Mouse (Mus musculus) 3134 (cell line): ENCODE measurements around the gene Dock9.

ENCODE experiments used
- DNase-seq: peaks from one replicate; pipeline ENCODE4 v3.0.0-alpha.2; 2011; ENCODE audit warnings: low spot score; ENCODE audit not compliant: insufficient read length; ENCODE audit errors: extremely low read depth

The Dock9 gene

DNA sequence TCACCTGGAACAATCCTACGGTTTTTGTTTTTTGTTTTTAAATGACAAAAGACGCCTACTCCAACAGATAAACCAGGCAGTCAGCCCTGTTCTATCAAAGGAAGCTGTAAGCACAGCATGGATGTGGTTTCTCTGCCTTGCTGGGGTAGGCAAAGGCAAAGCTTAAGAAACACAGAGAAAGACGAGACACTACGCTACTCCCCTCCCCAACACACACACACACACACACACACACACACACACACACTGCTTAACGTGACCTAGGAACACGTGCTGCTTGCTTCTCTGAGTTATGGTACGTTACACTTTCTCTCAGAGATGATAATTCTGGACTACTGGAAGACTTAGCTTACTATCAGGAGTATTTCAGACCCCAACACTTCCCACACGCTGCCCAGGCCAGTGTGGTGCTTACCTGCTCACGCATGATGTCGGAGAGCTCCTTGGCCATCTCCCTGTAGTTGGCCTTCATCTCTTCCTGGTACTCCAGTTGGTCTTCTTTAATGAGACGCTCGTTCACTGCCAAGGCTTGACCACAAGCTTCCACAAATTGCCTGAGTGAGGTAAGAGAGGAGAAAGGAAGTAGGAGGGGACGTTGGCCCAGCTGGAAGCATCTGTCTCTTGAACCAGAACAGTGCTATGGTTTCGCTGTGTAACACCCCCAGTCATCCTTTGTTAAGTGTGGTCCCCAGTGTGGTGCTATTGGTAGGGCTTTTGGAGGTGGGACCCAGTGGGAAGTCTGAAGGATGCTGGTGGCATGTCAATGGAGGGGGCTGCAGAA lies 251.9 kb downstream of the Dock9 start:
- no peak for DNase-seq

- DNase-seq: no peak
Observed at GRCm38 (mm10) chr14:121541262-121541661, 256.4 kb downstream of the Dock9 start.

- DNase-seq: no peak
Observed at GRCm38 (mm10) chr14:121534501-121534900, 263.1 kb downstream of the Dock9 start.

DNA sequence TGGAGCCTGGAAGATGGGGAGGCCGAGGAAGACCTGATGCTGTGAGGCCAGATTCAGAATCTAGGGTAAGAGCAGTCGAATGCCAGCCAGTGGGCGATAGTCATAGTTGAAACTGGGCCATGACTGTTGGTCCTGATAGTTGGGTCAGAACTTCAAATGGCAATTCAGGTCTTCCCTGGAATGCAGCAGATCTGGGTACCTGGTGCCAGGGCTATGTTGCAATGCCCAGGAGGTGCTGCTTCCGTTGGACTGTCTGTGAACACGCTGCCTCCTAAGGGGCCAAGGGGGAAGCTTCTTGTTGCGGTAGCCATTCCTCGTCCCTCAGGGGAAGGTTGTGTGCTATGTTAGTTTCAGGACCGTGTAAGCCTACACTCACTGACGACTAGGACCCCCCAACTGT lies 266.8 kb downstream of the Dock9 start:
- DNase-seq: no peak

- DNase-seq: no peak
Observed at GRCm38 (mm10) chr14:121527883-121528282, 269.8 kb downstream of the Dock9 start.

- DNase-seq: no peak
Observed at GRCm38 (mm10) chr14:121527201-121527600, 270.4 kb downstream of the Dock9 start.

DNA sequence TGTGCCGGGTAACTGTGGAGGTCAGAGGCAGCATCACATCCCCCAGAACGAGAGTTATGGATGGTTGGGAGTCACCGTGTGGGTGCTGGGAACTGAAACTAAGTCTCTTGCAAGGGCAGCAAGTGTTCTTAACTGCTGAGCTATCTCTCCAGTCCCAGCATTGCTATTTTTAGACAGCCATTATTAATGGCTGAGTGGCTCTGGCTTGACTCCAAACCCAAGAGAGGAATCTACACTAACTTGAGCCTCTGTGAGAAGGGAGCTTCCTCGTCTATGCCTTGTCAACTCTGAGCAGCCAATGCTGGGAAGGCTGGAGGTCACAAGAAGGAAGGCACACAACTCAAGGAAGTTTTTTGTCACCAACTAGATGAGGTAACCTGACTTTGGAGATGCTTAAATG lies 275.9 kb downstream of the Dock9 start:
- DNase-seq: peak; percentile 17

DNA sequence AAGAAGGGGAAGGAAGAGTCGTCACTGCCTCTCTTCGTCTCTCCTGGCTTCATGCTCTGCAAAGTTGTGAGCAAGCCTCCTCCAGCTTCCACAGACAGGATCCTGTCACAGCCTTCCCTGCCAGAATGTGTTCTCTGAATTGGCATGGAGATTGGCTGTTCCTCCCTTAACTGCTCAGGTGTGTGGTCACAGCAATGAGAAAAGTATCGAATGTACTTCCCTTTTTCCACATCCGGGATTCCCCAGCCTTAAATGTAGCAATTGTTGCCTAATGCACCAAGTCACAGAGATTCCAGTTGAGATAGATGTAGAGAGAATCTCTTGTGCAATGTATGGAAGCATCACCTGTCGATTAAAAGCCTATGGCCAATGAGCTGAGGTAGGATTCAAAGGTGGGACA lies 280.8 kb downstream of the Dock9 start:
- DNase-seq: no peak

- no peak for DNase-seq
Observed at GRCm38 (mm10) chr14:121508929-121509328, 288.7 kb downstream of the Dock9 start.

DNA sequence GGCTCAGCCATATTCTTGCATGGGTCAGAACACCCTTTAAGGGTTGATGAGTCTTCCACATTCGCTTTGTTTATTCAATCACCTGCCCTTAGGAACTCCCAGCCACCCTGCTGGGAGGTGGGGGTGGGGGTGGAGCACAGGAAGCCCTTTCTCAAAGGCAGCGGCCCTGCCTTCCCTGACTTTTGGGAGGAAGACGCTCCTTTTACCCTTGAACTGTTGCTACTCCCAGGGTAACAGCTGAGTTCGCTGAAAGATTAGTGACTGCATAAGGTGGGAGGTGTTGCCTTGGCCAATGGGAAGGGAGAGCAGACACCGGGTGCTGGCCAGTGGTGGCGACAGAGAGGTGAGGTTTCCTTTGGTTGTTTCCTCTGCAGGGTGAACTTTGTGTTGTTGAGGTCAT lies 291.3 kb downstream of the Dock9 start:
- no peak for DNase-seq

- DNase-seq: no peak
Observed at GRCm38 (mm10) chr14:121505485-121505860, 292.2 kb downstream of the Dock9 start.

DNA sequence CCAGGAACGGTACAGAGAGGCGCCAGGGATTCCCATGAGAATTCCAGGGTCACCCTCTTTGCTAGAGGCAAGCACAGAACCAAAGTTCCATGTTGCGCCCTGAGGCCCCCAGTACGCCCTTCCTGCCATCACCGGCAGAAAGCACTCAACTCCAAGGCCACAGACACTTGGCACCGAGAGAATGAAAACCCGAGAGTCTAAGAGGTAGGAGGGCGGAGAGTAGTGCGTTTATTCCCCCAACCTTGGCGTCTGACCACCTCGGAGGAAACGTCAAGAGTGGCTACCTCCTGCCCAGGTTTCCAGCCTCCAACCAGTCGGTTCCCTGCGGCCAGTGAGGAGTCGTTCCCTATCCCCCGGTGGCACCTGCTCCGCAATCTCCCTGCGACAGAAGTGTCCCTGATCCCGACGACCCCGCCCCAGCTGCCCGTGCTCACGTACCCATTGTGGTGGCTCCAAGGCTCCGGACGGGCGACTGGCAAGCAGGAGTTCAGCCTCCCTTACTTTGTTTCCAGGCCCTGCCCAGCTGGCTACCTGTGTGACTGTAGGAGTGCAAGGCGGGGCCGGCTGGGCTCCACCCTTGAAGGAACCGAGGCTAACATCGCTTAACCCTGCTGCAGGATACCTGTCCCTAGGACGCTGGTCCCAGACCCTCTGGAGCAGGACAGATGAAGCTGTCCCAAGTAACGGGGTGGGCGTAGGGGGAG lies 292.7 kb downstream of the Dock9 start, which contains the start of gene Slc15a1:
Slc15a1 (minus strand) TSS at position 472 of the 704 bp plus-strand sequence.
- no peak for DNase-seq

GRCm38 (mm10) chr14:121500577-121500976 lies 297.1 kb downstream of the Dock9 start:
- DNase-seq: no peak

- no peak for DNase-seq
Observed at GRCm38 (mm10) chr14:121499769-121500168, 297.9 kb downstream of the Dock9 start.

- no peak for DNase-seq
Observed at GRCm38 (mm10) chr14:121497800-121498199, 299.8 kb downstream of the Dock9 start.

GRCm38 (mm10) chr14:121495741-121496140 lies 301.9 kb downstream of the Dock9 start:
- DNase-seq: no peak

DNA sequence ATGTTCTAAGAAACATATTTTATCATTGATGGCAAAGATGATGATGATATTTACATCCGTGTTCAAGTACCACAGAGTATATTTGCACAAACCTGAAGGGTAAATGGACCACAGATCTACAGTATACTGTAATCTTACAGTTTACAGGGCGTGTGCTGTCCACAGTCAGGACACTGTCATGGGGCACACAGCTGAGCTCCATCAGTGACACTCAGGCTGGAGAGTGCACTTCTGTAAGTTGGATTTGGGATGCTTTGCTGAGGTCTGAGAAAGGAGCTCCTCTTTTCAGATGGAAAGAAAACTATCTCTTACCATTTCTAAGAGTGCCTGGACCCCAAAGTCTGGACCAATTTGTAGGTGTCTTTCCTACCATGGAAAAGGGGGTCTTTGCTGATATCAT lies 302.5 kb downstream of the Dock9 start:
- DNase-seq: no peak

GRCm38 (mm10) chr14:121494238-121494637 lies 303.4 kb downstream of the Dock9 start:
- DNase-seq: no peak

GRCm38 (mm10) chr14:121493712-121494111 lies 303.9 kb downstream of the Dock9 start:
- no peak for DNase-seq

GRCm38 (mm10) chr14:121492328-121492727 lies 305.3 kb downstream of the Dock9 start:
- DNase-seq: no peak
